Comparison of ENCODE assay signal across 15 mouse cellular contexts in genomic region chr17:62656591-62656990, GRCm38 (mm10).
DNase-seq lines count a peak whose midpoint lies in the region; ATAC-seq and TF ChIP-seq lines count a peak whose summit lies in the region.
"Had no signal": no experiment of that assay in that cellular context is flagged by ENCODE, and none has a peak within 500 bp of the region (broad histone marks: within the 10 kb centered on the region; RNA-seq: fewer than 3 reads in every experiment).

No protein-coding gene starts in this region.

- H3K27ac ChIP-seq in heart, embryonic 11.5 days (ENCODE audit: low read depth, low read length): no peak overlapping the region
- no peak overlapping the region for H3K27ac ChIP-seq in layer of hippocampus, adult 2 months
- H3K27ac ChIP-seq: forebrain, embryonic 13.5 days; hindbrain, postnatal 0 days had no signal

- H3K27me3 ChIP-seq in heart, embryonic 11.5 days (ENCODE audit: control insufficient read depth, insufficient read depth, low read length): no peaks in the 10 kb centered on the region
- H3K27me3 ChIP-seq: forebrain, embryonic 13.5 days had no signal

- H3K36me3 ChIP-seq in heart, embryonic 11.5 days (ENCODE audit: control insufficient read depth, insufficient read depth, low read length): no peaks in the 10 kb centered on the region

- no peak for DNase-seq in heart, adult 9 months (ENCODE audit: low spot score in 2 of 2)
- peak; percentile 26 to 27 for DNase-seq in layer of hippocampus, adult 2 months (ENCODE audit: low spot score in 2 of 2)
- no peak for DNase-seq in layer of hippocampus, postnatal 10 days (ENCODE audit: low spot score in 2 of 2)
- DNase-seq in right cerebral cortex, adult 18-20 months: peak; percentile 35
- DNase-seq in right cerebral cortex, postnatal 36 days (ENCODE audit: low spot score in 2 of 2): no peak
- no peak for DNase-seq in embryo, embryonic 11 days
- DNase-seq: adrenal gland, postnatal 36 days; cerebellum, postnatal 10 days; kidney, adult 8-10 months; kidney, postnatal 36 days; thymus, postnatal 25 days had no signal

- H3K4me1 ChIP-seq in heart, embryonic 11.5 days (ENCODE audit: control insufficient read depth, insufficient read depth, low read length): peaks cover 19% of the 10 kb centered on the region; the same call in 1 of the 2 replicates

- TF ChIP-seq CTCF in layer of hippocampus, adult 2 months (conservative IDR thresholded peaks at IDR 0.05): no peak

- no peak overlapping the region for H3K4me3 ChIP-seq in heart, embryonic 11.5 days (ENCODE audit: low read depth, low read length)
- H3K4me3 ChIP-seq in layer of hippocampus, adult 2 months: no peak overlapping the region
- H3K4me3 ChIP-seq: forebrain, embryonic 13.5 days had no signal

- no peak for ATAC-seq in heart, embryonic 11.5 days (replicated peaks; ENCODE audit: insufficient number of reproducible peaks, low FRiP score, low TSS enrichment)
- ATAC-seq: forebrain, embryonic 13.5 days; hindbrain, postnatal 0 days; midbrain, embryonic 16.5 days had no signal

- H3K9ac ChIP-seq in heart, embryonic 11.5 days (ENCODE audit: low read depth, low read length): no peak overlapping the region
- H3K9ac ChIP-seq: forebrain, embryonic 13.5 days had no signal

- H3K9me3 ChIP-seq in heart, embryonic 11.5 days (replicated peaks; ENCODE audit: control insufficient read depth, low read length): no peaks in the 10 kb centered on the region
- H3K9me3 ChIP-seq: forebrain, embryonic 13.5 days had no signal

- whole genome bisulfite sequencing in heart, embryonic 11.5 days (ENCODE audit: insufficient replicate concordance): 53% methylated on average over 7 of the region's 7 CpGs

- peak overlapping the region; percentile 56 for H3K4me2 ChIP-seq in heart, embryonic 11.5 days
- H3K4me2 ChIP-seq: forebrain, embryonic 13.5 days had no signal

Comparison
In these comparisons a context has a peak if more than half of its experiments do, and no peak if none do; other contexts are left out.
1. DNase-seq: peak in layer of hippocampus, adult 2 months (2 of 2) and right cerebral cortex, adult 18-20 months (single experiment); none in heart, adult 9 months (0 of 2), layer of hippocampus, postnatal 10 days (0 of 2), right cerebral cortex, postnatal 36 days (0 of 2) and embryo, embryonic 11 days (single experiment).